Mouse (Mus musculus): ENCODE data around the gene Gria3.

GRCm38 (mm10) chrX:41401590-41402240, 1.1 kb downstream of the Gria3 start:
- TF ChIP-seq GATA1 (IDR thresholded peaks at IDR 0.05; ENCODE audit: low read length) (no peak), TAL1 (IDR thresholded peaks at IDR 0.05; ENCODE audit: low read length) (no peak)
